Mouse (Mus musculus) forebrain, embryonic 16.5 days (tissue): ENCODE measurements at regions not wholly inside any gene's neighbourhood (a gene's known extent, or its start where the extent isn't known, plus 50 kb on each side); places are given as distances from the start of the nearest gene placed in this dataset.

Experiments used
- ATAC-seq: fragments of 200-750 bp; cut with Nextera tagmentation; 2 replicates; pipeline ENCODE4 v1.8.0; 2017; ENCODE audit warnings: mild to moderate bottlenecking, moderate library complexity
- H3K27ac ChIP-seq: fragments of 300-500 bp; sonication (generic); 2 replicates; pipeline ENCODE4 v1.5.1; 2014; ENCODE audit warnings: low read length, control low read depth
- H3K27me3 ChIP-seq: fragments of 300-500 bp; sonication (generic); replicated peaks from 2 replicates; pipeline ENCODE4 v1.6.1; 2014; ENCODE audit warnings: low read length; ENCODE audit not compliant: control insufficient read depth, insufficient read depth
- H3K36me3 ChIP-seq: fragments of 300-500 bp; sonication (generic); 2 replicates; pipeline ENCODE4 v1.6.1; 2014; ENCODE audit not compliant: control insufficient read depth, insufficient read depth
- H3K4me1 ChIP-seq: fragments of 300-500 bp; sonication (generic); replicated peaks from 2 replicates; pipeline ENCODE4 v1.6.1; 2014; ENCODE audit warnings: low read length; ENCODE audit not compliant: control insufficient read depth, insufficient read depth
- H3K4me2 ChIP-seq: fragments of 300-500 bp; sonication (generic); 2 replicates; pipeline ENCODE4 v1.6.1; 2014; ENCODE audit warnings: mild to moderate bottlenecking, low read length, control low read depth
- H3K4me3 ChIP-seq: fragments of 300-500 bp; sonication (generic); replicated peaks from 2 replicates; pipeline ENCODE4 v1.5.1; 2014; ENCODE audit warnings: mild to moderate bottlenecking, low read length, control low read depth
- H3K9ac ChIP-seq: fragments of 300-500 bp; sonication (generic); replicated peaks from 2 replicates; pipeline ENCODE4 v1.6.1; 2014; ENCODE audit warnings: low read depth, low read length, control low read depth
- H3K9me3 ChIP-seq: fragments of 300-500 bp; sonication (generic); 2 replicates; pipeline ENCODE4 v1.6.1; 2016; ENCODE audit warnings: low read length; ENCODE audit not compliant: control insufficient read depth
- WGBS: fragments of 180-500 bp; shearing (Covaris S2); extraction: QIAGEN DNeasy Blood & Tissue Kit; methylation state at CpG from one replicate; pipeline ENCODE4 v1.1.7; 2014; 5-methylcytosine and 5-hydroxymethylcytosine counted together

GRCm38 (mm10) chr14:118431241-118431882 is 164.6 kb downstream of the Gm9376 start:
- 82% methylated on average over 6 of the region's 6 CpGs for WGBS
- Histone ChIP-seq H3K27ac (no peak overlapping the region), H3K27me3 (peaks cover 7% of the 10 kb centered on the region), H3K9ac (no peak overlapping the region), H3K4me2 (no peak overlapping the region), H3K9me3 (no peaks in the 10 kb centered on the region), H3K36me3 (no peaks in the 10 kb centered on the region), H3K4me3 (no peak overlapping the region), H3K4me1 (no peaks in the 10 kb centered on the region)
- no peak for ATAC-seq
